Mouse (Mus musculus) cortical plate, adult 2 months (tissue): ENCODE data around the gene Mcemp1. TPM values are rescaled to one million over a fixed set of nuclear protein-coding genes. Genes with fewer than 3 reads are reported as not detected.

Experiments
- H3K27ac ChIP-seq: fragments of 200-500 bp; 2 replicates; pipeline ENCODE4 v1.5.1; 2012; ENCODE audit warnings: low read length, control low read depth, inconsistent platforms; ENCODE audit not compliant: insufficient read depth
- H3K4me1 ChIP-seq: fragments of 200-500 bp; 2 replicates; pipeline ENCODE4 v1.6.1; 2011; ENCODE audit warnings: low read length; ENCODE audit not compliant: control insufficient read depth, insufficient read depth
- H3K4me3 ChIP-seq: fragments of 200-500 bp; 2 replicates; pipeline ENCODE4 v1.5.1; 2011; ENCODE audit warnings: mild to moderate bottlenecking, low read length, control low read depth; ENCODE audit not compliant: insufficient read depth
- CTCF ChIP-seq: fragments of 200-500 bp; IDR thresholded peaks from 2 replicates; pipeline ENCODE4 v1.5.1; 2011; ENCODE audit warnings: mild to moderate bottlenecking, control low read depth, low read length; ENCODE audit not compliant: insufficient read depth; ENCODE audit errors: extremely low read depth
- POLR2A ChIP-seq: fragments of 200-500 bp; IDR thresholded peaks from 2 replicates; pipeline ENCODE4 v1.6.1; 2011; ENCODE audit warnings: mild to moderate bottlenecking, low read length, control low read depth; ENCODE audit not compliant: insufficient read depth; ENCODE audit errors: extremely low read depth
- polyA plus RNA-seq: library from polyadenylated mRNA; depleted of rRNA; stranded (reverse); fragments of >200 nt; gene quantifications from 2 replicates; pipeline ENCODE4 v1.2.3, GENCODE M21; 2012

The Mcemp1 gene
- polyA plus RNA-seq, 1 experiment = 0.19 TPM

- no peaks in the 10 kb centered on the region for H3K4me1 ChIP-seq
- TF ChIP-seq CTCF = no peak
- TF ChIP-seq POLR2A = no peak
- no peak overlapping the region for H3K27ac ChIP-seq
- no peak overlapping the region for H3K4me3 ChIP-seq
Observed at GRCm38 (mm10) chr8:3646824-3647531, 18.6 kb upstream of the Mcemp1 start.

- no peak overlapping the region for H3K4me3 ChIP-seq
- H3K27ac ChIP-seq = no peak overlapping the region
- no peaks in the 10 kb centered on the region for H3K4me1 ChIP-seq
- no peak for TF ChIP-seq CTCF
- TF ChIP-seq POLR2A = no peak
Observed at GRCm38 (mm10) chr8:3647561-3647960, 18.0 kb upstream of the Mcemp1 start.

GRCm38 (mm10) chr8:3648268-3648667, 17.3 kb upstream of the Mcemp1 start:
- TF ChIP-seq CTCF (no peak), POLR2A (no peak)

GRCm38 (mm10) chr8:3648990-3649389, 16.6 kb upstream of the Mcemp1 start:
- H3K4me1 ChIP-seq = no peaks in the 10 kb centered on the region
- TF ChIP-seq CTCF (no peak), POLR2A (no peak)
- H3K27ac ChIP-seq = no peak overlapping the region
- no peak overlapping the region for H3K4me3 ChIP-seq

More at GRCm38 (mm10) chr8:3648268-3648667, 17.3 kb upstream of the Mcemp1 start:
- no peak overlapping the region for H3K27ac ChIP-seq
- no peak overlapping the region for H3K4me3 ChIP-seq
- no peaks in the 10 kb centered on the region for H3K4me1 ChIP-seq

- TF ChIP-seq CTCF = no peak
- TF ChIP-seq POLR2A = no peak
- H3K27ac ChIP-seq = no peak overlapping the region
- H3K4me3 ChIP-seq = no peak overlapping the region
- no peaks in the 10 kb centered on the region for H3K4me1 ChIP-seq
Observed at GRCm38 (mm10) chr8:3652845-3653244, 12.7 kb upstream of the Mcemp1 start.

GRCm38 (mm10) chr8:3654726-3655508, 10.6 kb upstream of the Mcemp1 start:
- H3K27ac ChIP-seq = no peak overlapping the region
- TF ChIP-seq CTCF = no peak
- TF ChIP-seq POLR2A = no peak
- no peak overlapping the region for H3K4me3 ChIP-seq
- H3K4me1 ChIP-seq = no peaks in the 10 kb centered on the region

- Histone ChIP-seq H3K4me3 (no peak within 1 kb of the TSS), H3K4me1 (no peaks in the 10 kb centered on the region), H3K27ac (no peak within 1 kb of the TSS)
- TF ChIP-seq CTCF = no peak
- TF ChIP-seq POLR2A = no peak
Observed at GRCm38 (mm10) chr8:3655526-3655925, 10.0 kb upstream of the Mcemp1 start, which contains the start of gene Retn. Gene Retn, plus strand, starts transcription at chr8:3655770.

- Histone ChIP-seq H3K27ac (no peak overlapping the region), H3K4me3 (no peak overlapping the region)
- no peak for TF ChIP-seq CTCF
- TF ChIP-seq POLR2A = no peak
Observed at GRCm38 (mm10) chr8:3656725-3657381, 8.7 kb upstream of the Mcemp1 start.

GRCm38 (mm10) chr8:3660889-3661288, 4.7 kb upstream of the Mcemp1 start:
- Histone ChIP-seq H3K27ac (no peak overlapping the region), H3K4me3 (no peak overlapping the region), H3K4me1 (no peaks in the 10 kb centered on the region)
- TF ChIP-seq CTCF = no peak
- TF ChIP-seq POLR2A = no peak

More at GRCm38 (mm10) chr8:3656725-3657381, 8.7 kb upstream of the Mcemp1 start:
- H3K4me1 ChIP-seq = no peaks in the 10 kb centered on the region
